Mouse (Mus musculus) E14TG2a.4 (cell line): ENCODE results near the gene Fam171a2.

ENCODE experiments used
- CTCF ChIP-seq: conservative IDR thresholded peaks from 2 replicates; pipeline ENCODE4 v1.5.1; 2014; ENCODE audit warnings: low read length
- POU5F1 ChIP-seq: IDR thresholded peaks from 2 replicates; pipeline ENCODE4 v1.6.1; 2014; ENCODE audit warnings: low read length, borderline replicate concordance

GRCm38 (mm10) chr11:102431728-102432114 lies 15.8 kb downstream of the Fam171a2 start:
- TF ChIP-seq CTCF (no peak), POU5F1 (no peak)
